37 mouse cellular contexts compared by ENCODE assay signal in the genomic region with DNA sequence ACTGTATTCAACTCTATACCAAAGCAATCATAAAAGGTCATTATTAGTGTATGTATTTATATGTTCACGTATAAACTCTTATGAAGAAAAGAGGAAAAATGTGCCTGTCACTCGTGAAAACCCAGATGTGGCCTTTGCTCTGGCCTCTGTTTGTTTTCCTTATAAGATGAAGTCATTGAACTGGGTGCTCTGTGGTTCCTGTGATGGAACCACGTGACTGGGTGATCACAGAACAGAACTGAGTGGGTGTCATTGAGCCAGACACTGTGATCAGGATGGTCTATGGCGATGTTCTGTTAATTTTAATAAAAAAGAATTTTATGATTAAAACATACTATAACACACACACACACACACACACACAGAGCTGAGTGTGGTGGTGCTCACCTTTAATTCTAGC. TPM values are rescaled to one million over a fixed set of nuclear protein-coding genes. Genes with fewer than 3 reads are reported as not detected.
"Had no signal": no experiment of that assay in that cellular context is flagged by ENCODE, and none has a peak within 500 bp of the region (broad histone marks: within the 10 kb centered on the region; RNA-seq: fewer than 3 reads in every experiment).

No protein-coding gene starts in this region.

- H3K27me3 ChIP-seq: heart, embryonic 12.5 days; hindbrain, embryonic 12.5 days; kidney, embryonic 15.5 days; limb, embryonic 12.5 days; liver, embryonic 13.5 days had no signal

- H3K4me1 ChIP-seq: heart, embryonic 12.5 days; hindbrain, embryonic 10.5 days; hindbrain, embryonic 12.5 days; kidney, embryonic 15.5 days; limb, embryonic 10.5 days; limb, embryonic 12.5 days had no signal

- H3K4me2 ChIP-seq: heart, embryonic 12.5 days; hindbrain, embryonic 12.5 days; hindbrain, embryonic 14.5 days; kidney, embryonic 15.5 days; limb, embryonic 12.5 days; liver, embryonic 13.5 days had no signal

- H3K27ac ChIP-seq: gastrocnemius, adult 2 months; heart, embryonic 10.5 days; hindbrain, embryonic 10.5 days; hindbrain, embryonic 12.5 days; hindbrain, embryonic 14.5 days; kidney, embryonic 15.5 days; layer of hippocampus, adult 2 months; left cerebral cortex, adult 2 months; limb, embryonic 10.5 days; limb, embryonic 12.5 days; liver, embryonic 13.5 days had no signal

- H3K36me3 ChIP-seq: heart, embryonic 10.5 days; heart, embryonic 12.5 days; hindbrain, embryonic 12.5 days; kidney, embryonic 15.5 days; limb, embryonic 10.5 days; limb, embryonic 12.5 days had no signal

- DNase-seq: gastrocnemius, adult 2 months; gastrocnemius, postnatal 10 days; gastrocnemius, postnatal 25 days; heart, adult 18-20 months; heart, postnatal 10 days; heart, postnatal 4 days; kidney, adult 2 months; kidney, adult 9 months; kidney, postnatal 10 days; kidney, postnatal 25 days; kidney, postnatal 4 days; liver, embryonic 13.5 days had no signal

- H3K9me3 ChIP-seq: heart, embryonic 10.5 days; heart, embryonic 12.5 days; hindbrain, embryonic 10.5 days; hindbrain, embryonic 12.5 days; kidney, embryonic 15.5 days; limb, embryonic 10.5 days; limb, embryonic 12.5 days; liver, embryonic 13.5 days had no signal

- H3K4me3 ChIP-seq: gastrocnemius, adult 2 months; heart, embryonic 10.5 days; heart, embryonic 12.5 days; hindbrain, embryonic 10.5 days; hindbrain, embryonic 12.5 days; kidney, embryonic 15.5 days; layer of hippocampus, adult 2 months; left cerebral cortex, adult 2 months; limb, embryonic 10.5 days; limb, embryonic 12.5 days; liver, embryonic 13.5 days had no signal

- ATAC-seq: hindbrain, embryonic 16.5 days; inflammation-experienced regulatory T-cells, adult 6 months; intestine, postnatal 0 days had no signal

- H3K9ac ChIP-seq: heart, embryonic 12.5 days; hindbrain, embryonic 12.5 days; hindbrain, embryonic 14.5 days; kidney, embryonic 15.5 days; limb, embryonic 12.5 days; liver, embryonic 13.5 days had no signal

RNA-seq across cellular contexts. Expression of gene Serpina10, which starts 15.5 kb away (rescaled TPM):
- total RNA-seq: gastrocnemius, adult 2 months; gastrocnemius, postnatal 10 days; gastrocnemius, postnatal 25 days; granulocyte monocyte progenitor cell, adult 5-6 weeks; heart, adult 8-10 months; heart, postnatal 10 days; heart, postnatal 25 days; heart, postnatal 4 days; layer of hippocampus, postnatal 10 days; layer of hippocampus, postnatal 25 days; left cerebral cortex, adult 2 months; left cerebral cortex, postnatal 14 days; left cerebral cortex, postnatal 36 days had no signal
- polyA plus RNA-seq: heart, embryonic 14.5 days; heart, embryonic 16.5 days; hindbrain, embryonic 10.5 days; hindbrain, embryonic 12.5 days; inflammation-experienced regulatory T-cells, adult 6 months; limb, embryonic 10.5 days; limb, embryonic 14.5 days had no signal

RNA-seq across cellular contexts. Expression of gene Serpina6, which starts 41.3 kb away (rescaled TPM):
- total RNA-seq: gastrocnemius, adult 2 months; gastrocnemius, postnatal 25 days; gastrocnemius, postnatal 4 days; granulocyte monocyte progenitor cell, adult 5-6 weeks; heart, adult 18-20 months; heart, adult 8-10 months; heart, postnatal 10 days; heart, postnatal 25 days; heart, postnatal 4 days; layer of hippocampus, adult 2 months; layer of hippocampus, postnatal 10 days; layer of hippocampus, postnatal 25 days; left cerebral cortex, adult 2 months; left cerebral cortex, postnatal 14 days; left cerebral cortex, postnatal 36 days had no signal
- polyA plus RNA-seq: frontal cortex, adult 2 months; hindbrain, embryonic 10.5 days; hindbrain, embryonic 12.5 days; hindbrain, embryonic 14.5 days; hindbrain, embryonic 16.5 days; inflammation-experienced regulatory T-cells, adult 6 months; intestine, postnatal 0 days; limb, embryonic 10.5 days had no signal
